Mouse (Mus musculus) hindbrain, embryonic 14.5 days (tissue): ENCODE measurements around the gene Fas. TPM values are rescaled to one million over a fixed set of nuclear protein-coding genes. Genes with fewer than 3 reads are reported as not detected.

Source experiments
- ATAC-seq: fragments of 200-750 bp; cut with Nextera tagmentation; 2 replicates; pipeline ENCODE4 v1.8.0; 2017; ENCODE audit warnings: moderate number of reproducible peaks, mild to moderate bottlenecking, moderate TSS enrichment, moderate library complexity; ENCODE audit not compliant: low FRiP score
- DNase-seq: peaks from one replicate; pipeline ENCODE4 v3.0.0-alpha.2; 2015; ENCODE audit warnings: low spot score
- H3K27ac ChIP-seq: fragments of 300-500 bp; sonication (generic); 2 replicates; pipeline ENCODE4 v1.5.1; 2014; ENCODE audit warnings: mild to moderate bottlenecking, moderate library complexity
- H3K27me3 ChIP-seq: fragments of 300-500 bp; sonication (generic); 2 replicates; pipeline ENCODE4 v1.6.1; 2014; ENCODE audit warnings: mild to moderate bottlenecking, low read length, mixed read lengths; ENCODE audit not compliant: control insufficient read depth, insufficient read depth
- H3K36me3 ChIP-seq: fragments of 300-500 bp; sonication (generic); replicated peaks from 2 replicates; pipeline ENCODE4 v1.6.1; 2014; ENCODE audit not compliant: control insufficient read depth, insufficient read depth
- H3K4me1 ChIP-seq: fragments of 300-500 bp; sonication (generic); replicated peaks from 2 replicates; pipeline ENCODE4 v1.6.1; 2014; ENCODE audit warnings: antibody characterized with exemption, low read length, mixed read lengths; ENCODE audit not compliant: control insufficient read depth, insufficient read depth
- H3K4me2 ChIP-seq: fragments of 300-500 bp; sonication (generic); replicated peaks from 2 replicates; pipeline ENCODE4 v1.6.1; 2014; ENCODE audit warnings: mild to moderate bottlenecking, moderate library complexity
- H3K4me3 ChIP-seq: fragments of 300-500 bp; sonication (generic); replicated peaks from 2 replicates; pipeline ENCODE4 v1.5.1; 2014; ENCODE audit warnings: mild to moderate bottlenecking, low read length
- H3K9ac ChIP-seq: fragments of 300-500 bp; sonication (generic); 2 replicates; pipeline ENCODE4 v1.6.1; 2014
- H3K9me3 ChIP-seq: fragments of 300-500 bp; sonication (generic); 2 replicates; pipeline ENCODE4 v1.6.1; 2016; ENCODE audit warnings: low read length; ENCODE audit not compliant: control insufficient read depth
- WGBS: fragments of 180-500 bp; shearing (Covaris S2); extraction: QIAGEN DNeasy Blood & Tissue Kit; methylation state at CpG from one replicate; pipeline ENCODE4 v1.1.7; 2014; 5-methylcytosine and 5-hydroxymethylcytosine counted together
- polyA plus RNA-seq: library from polyadenylated mRNA; unstranded; fragments of >200 nt; fragmentation: Nextera tagmentation; extraction: Ambion mirVana; gene quantifications from 2 replicates; pipeline ENCODE4 v1.2.1, GENCODE M21; 2014

Fas gene
- polyA plus RNA-seq, 1 experiment from 2014 or later, result 1.5 TPM

- Histone ChIP-seq H3K4me2 (no peak overlapping the region), H3K4me1 (no peaks in the 10 kb centered on the region), H3K27ac (no peak overlapping the region), H3K9ac (no peak overlapping the region), H3K36me3 (no peaks in the 10 kb centered on the region), H3K27me3 (no peaks in the 10 kb centered on the region), H3K9me3 (no peaks in the 10 kb centered on the region), H3K4me3 (no peak overlapping the region)
- ATAC-seq, result no peak
- no peak for DNase-seq
- WGBS, result 79% methylated on average over 3 of the region's 3 CpGs
Measured at GRCm38 (mm10) chr19:34278078-34278477, 12.4 kb upstream of the Fas start.

GRCm38 (mm10) chr19:34283614-34284013, 6.9 kb upstream of the Fas start:
- 85% methylated on average over 6 of the region's 6 CpGs for WGBS
- no peak overlapping the region for H3K4me2 ChIP-seq
- no peaks in the 10 kb centered on the region for H3K36me3 ChIP-seq
- no peak for ATAC-seq
- H3K4me1 ChIP-seq, result no peaks in the 10 kb centered on the region
- no peak overlapping the region for H3K4me3 ChIP-seq
- H3K27ac ChIP-seq, result no peak overlapping the region
- H3K27me3 ChIP-seq, result no peaks in the 10 kb centered on the region
- DNase-seq, result no peak
- H3K9ac ChIP-seq, result no peak overlapping the region
- no peaks in the 10 kb centered on the region for H3K9me3 ChIP-seq

- ATAC-seq (no peak), DNase-seq (no peak)
- no peak overlapping the region for H3K4me3 ChIP-seq
- 62% methylated on average over 10 of the region's 10 CpGs for WGBS
- H3K9me3 ChIP-seq, result no peaks in the 10 kb centered on the region
- no peaks in the 10 kb centered on the region for H3K36me3 ChIP-seq
- H3K9ac ChIP-seq, result no peak overlapping the region
- no peak overlapping the region for H3K4me2 ChIP-seq
- H3K27ac ChIP-seq, result no peak overlapping the region
- H3K4me1 ChIP-seq, result no peaks in the 10 kb centered on the region
- no peaks in the 10 kb centered on the region for H3K27me3 ChIP-seq
Measured at GRCm38 (mm10) chr19:34284383-34284782, 6.1 kb upstream of the Fas start.

GRCm38 (mm10) chr19:34284826-34285225, 5.6 kb upstream of the Fas start:
- H3K4me2 ChIP-seq, result no peak overlapping the region
- H3K9me3 ChIP-seq, result no peaks in the 10 kb centered on the region
- no peaks in the 10 kb centered on the region for H3K36me3 ChIP-seq
- H3K27ac ChIP-seq, result no peak overlapping the region
- ATAC-seq (no peak), DNase-seq (no peak)
- H3K27me3 ChIP-seq, result no peaks in the 10 kb centered on the region
- no peak overlapping the region for H3K9ac ChIP-seq
- H3K4me3 ChIP-seq, result no peak overlapping the region
- WGBS, result 58% methylated on average over 2 of the region's 2 CpGs
- H3K4me1 ChIP-seq, result no peaks in the 10 kb centered on the region

- H3K4me3 ChIP-seq, result no peak overlapping the region
- no peak overlapping the region for H3K9ac ChIP-seq
- H3K4me2 ChIP-seq, result no peak overlapping the region
- no peak overlapping the region for H3K27ac ChIP-seq
- ATAC-seq, result no peak
- H3K27me3 ChIP-seq, result no peaks in the 10 kb centered on the region
- no peaks in the 10 kb centered on the region for H3K36me3 ChIP-seq
- 0 out of 2 replicates have a peak, but pooled peaks cover 9% of the 10 kb centered on the region for H3K4me1 ChIP-seq
- no peaks in the 10 kb centered on the region for H3K9me3 ChIP-seq
- DNase-seq, result no peak
Measured at GRCm38 (mm10) chr19:34287221-34287620, 3.2 kb upstream of the Fas start.

DNA sequence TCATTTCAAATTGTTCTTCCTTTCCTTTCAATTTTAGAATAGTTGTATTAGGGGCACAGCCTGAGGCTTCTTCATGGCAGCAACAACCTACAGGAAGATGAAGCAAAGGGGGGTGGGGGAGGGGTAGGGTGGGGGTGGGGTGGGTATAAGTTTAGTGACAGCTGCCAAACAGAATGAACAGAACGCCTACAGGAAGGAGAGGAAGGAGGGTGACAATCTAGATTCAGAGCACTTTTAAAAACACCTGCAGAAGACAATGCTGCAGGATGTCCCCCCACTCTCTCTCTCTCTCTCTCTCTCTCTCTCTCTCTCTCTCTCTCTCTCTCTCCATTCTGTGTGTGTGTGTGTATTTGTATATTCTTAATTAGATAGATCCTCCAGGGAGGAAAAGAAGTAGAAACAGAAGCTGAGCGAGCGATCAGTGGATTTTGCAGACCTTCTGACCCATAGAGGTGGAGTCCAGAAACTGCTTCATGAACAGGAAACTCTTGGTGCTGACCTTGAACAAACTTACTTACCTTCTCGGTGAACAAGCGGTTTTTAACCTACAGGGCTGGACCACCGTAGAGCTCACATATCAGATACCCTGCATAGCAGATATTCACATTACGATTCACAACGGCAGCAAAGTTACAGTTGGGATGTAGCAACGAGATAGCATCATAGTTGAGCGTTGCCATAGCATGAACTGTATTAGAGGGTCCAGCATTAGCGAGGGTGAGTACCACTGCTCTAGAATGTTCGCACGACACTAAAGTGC, 2.6 kb upstream of the Fas start:
- WGBS, result 88% methylated on average over 13 of the region's 13 CpGs

DNA sequence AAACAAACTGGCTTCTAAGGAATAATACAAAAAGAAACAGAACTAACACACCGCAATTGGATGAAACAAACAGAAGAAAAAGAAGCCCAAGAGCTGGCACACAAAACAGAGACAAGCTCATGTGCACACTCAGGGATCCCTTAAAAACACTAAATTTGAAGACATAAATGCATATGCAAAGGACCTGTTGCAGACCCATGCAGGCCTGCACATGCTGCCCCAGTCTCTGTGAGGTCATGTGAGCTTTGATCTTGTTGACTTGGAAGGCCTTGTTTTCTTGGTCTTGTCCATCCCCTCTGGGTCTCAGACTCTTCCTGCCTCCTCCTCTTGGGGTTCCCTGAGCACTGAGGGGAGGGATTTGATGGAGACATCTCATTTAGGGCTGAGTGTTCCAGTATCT, 1.8 kb upstream of the Fas start:
- Histone ChIP-seq H3K36me3 (no peaks in the 10 kb centered on the region), H3K4me1 (0 out of 2 replicates have a peak, but pooled peaks cover 9% of the 10 kb centered on the region), H3K27ac (no peak overlapping the region), H3K9me3 (no peaks in the 10 kb centered on the region), H3K9ac (no peak overlapping the region), H3K27me3 (no peaks in the 10 kb centered on the region), H3K4me3 (no peak overlapping the region), H3K4me2 (no peak overlapping the region)
- DNase-seq (no peak), ATAC-seq (no peak)
- WGBS, result 93% methylated on average over 1 of the region's 1 CpGs

More for the DNA sequence above, 2.6 kb upstream of the Fas start:
- Histone ChIP-seq H3K27ac (no peak overlapping the region), H3K9me3 (no peaks in the 10 kb centered on the region), H3K9ac (no peak overlapping the region), H3K36me3 (no peaks in the 10 kb centered on the region), H3K4me1 (0 out of 2 replicates have a peak, but pooled peaks cover 9% of the 10 kb centered on the region), H3K4me2 (no peak overlapping the region), H3K4me3 (no peak overlapping the region), H3K27me3 (no peaks in the 10 kb centered on the region)
- DNase-seq (no peak), ATAC-seq (no peak)

GRCm38 (mm10) chr19:34290872-34291341, 441 bp downstream of the Fas start:
- 20% methylated on average over 15 of the region's 15 CpGs for WGBS
- Histone ChIP-seq H3K36me3 (no peaks in the 10 kb centered on the region), H3K9ac (0 out of 2 replicates have a peak overlapping the region, but pooled peaks have one; percentile 7), H3K9me3 (no peaks in the 10 kb centered on the region), H3K27ac (no peak overlapping the region), H3K4me2 (peak overlapping the region; percentile 71), H3K27me3 (no peaks in the 10 kb centered on the region), H3K4me3 (peak overlapping the region; percentile 30), H3K4me1 (0 out of 2 replicates have a peak, but pooled peaks cover 9% of the 10 kb centered on the region)
- DNase-seq, result no peak
- peak; percentile 16; the same call in 1 of the 2 replicates for ATAC-seq

- DNase-seq (no peak), ATAC-seq (no peak)
- 0 out of 2 replicates have a peak, but pooled peaks cover 9% of the 10 kb centered on the region for H3K4me1 ChIP-seq
- no peaks in the 10 kb centered on the region for H3K27me3 ChIP-seq
- H3K36me3 ChIP-seq, result no peaks in the 10 kb centered on the region
- 68% methylated on average over 8 of the region's 8 CpGs for WGBS
- no peaks in the 10 kb centered on the region for H3K9me3 ChIP-seq
- H3K4me2 ChIP-seq, result peak overlapping the region; percentile 71
- H3K9ac ChIP-seq, result no peak overlapping the region
- no peak overlapping the region for H3K27ac ChIP-seq
- H3K4me3 ChIP-seq, result no peak overlapping the region
Measured at GRCm38 (mm10) chr19:34291379-34291778, 913 bp downstream of the Fas start.
